Mouse (Mus musculus): Measurements from ENCODE around the gene Dlg4.

Dlg4 gene

DNA sequence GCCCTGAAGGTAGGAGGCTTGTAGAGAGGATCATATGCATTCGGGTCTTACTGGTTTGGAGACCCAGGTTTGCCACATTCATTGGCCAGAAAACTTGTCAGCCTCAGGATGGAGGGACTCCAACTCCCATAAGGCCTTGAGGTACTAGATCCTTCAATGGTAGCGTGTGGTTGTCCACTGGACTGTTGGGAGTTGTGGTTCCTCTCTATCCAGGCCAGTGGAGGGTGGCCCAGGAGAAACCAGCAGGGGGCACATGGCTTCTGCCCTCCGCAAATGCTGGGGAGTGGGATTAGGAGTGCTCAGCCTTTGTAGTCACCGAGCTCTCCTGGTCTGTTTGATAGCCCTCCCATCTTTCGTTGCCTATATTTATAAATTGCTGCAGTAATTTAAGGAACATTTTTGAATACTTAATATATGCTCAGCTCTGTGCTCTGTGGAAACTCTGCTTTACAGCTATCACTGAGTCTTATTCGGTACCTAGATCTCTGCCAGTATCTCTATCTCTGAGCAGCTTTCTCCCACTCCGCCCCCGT is 4.1 kb downstream of the Dlg4 start:
- DNase-seq, result peak; percentile 81 to 86

DNA sequence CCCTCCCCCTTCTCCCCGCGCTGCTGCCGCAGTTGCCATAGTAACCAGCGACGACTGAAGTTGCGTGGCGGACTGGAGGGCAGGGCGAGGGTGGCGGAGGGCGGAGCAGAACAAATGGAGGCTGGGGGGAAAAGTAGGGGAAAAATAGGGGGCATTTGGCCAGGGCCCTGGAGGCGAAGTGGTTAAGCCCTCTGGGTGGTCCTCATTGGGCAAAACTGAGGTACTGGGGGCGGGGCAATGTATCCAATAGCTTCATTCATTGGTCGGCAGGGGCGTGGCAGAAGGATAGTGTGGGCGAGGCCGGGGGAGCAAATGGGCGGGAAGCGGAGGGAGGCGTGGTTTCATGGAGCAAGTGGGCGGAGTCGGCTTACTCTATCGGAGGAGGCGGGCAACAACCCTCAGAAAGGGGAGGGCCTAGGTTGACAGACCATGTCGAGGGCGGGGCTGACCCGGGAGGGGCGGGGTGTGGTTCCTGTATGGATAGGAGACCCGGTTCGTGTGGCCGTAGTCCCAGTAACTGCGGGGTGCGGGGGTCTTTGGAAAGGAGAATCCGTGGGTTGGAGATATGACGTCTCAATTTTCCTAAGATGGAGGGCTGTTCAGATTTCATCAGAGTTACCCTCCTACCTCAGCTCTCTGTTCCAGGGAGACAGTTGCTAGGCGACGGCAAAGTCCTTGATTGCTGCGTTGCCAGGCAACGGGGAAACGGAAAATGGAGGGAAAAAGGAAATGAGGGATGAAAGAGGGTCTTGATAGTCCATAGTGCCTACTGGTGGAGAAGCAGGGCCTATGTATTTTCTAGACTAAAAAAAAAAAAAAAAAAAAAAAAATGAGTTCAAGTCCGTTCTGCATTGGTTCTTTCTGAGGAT is 4.8 kb downstream of the Dlg4 start:
- peak; percentile 97 to 98 for DNase-seq

DNA sequence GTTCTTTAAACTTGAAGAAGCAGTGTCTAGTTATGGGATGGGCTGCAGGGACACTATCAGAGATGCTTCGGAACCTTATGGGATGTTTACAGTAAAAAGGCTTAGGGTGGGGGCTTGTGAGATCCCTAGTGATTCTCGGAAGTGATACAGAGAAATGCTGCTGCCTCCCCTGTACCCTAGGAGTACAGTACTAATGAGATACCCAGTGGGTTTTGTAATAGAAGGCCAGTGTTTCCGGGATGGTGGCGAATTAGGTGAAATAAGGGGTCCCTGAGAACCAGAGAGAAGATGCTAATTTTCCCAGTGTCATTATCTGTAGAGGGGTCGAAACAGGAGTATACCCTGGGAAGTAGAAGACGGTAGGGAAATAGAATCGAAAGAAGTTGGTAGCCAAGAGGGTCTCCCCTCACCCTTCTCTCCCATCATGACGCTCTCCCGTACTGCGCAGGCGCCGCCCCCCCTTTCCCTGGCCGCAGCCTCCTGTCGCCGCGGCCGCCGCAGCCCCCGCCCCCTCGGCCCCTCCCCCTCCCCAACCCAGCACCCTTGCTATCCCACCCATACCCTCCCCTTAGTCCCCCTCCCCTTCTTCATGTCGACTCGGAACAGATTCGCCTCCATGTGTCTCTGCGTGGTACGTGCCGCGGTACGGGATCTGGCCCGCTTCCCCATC is 6.9 kb downstream of the Dlg4 start:
- DNase-seq, result no peak

DNA sequence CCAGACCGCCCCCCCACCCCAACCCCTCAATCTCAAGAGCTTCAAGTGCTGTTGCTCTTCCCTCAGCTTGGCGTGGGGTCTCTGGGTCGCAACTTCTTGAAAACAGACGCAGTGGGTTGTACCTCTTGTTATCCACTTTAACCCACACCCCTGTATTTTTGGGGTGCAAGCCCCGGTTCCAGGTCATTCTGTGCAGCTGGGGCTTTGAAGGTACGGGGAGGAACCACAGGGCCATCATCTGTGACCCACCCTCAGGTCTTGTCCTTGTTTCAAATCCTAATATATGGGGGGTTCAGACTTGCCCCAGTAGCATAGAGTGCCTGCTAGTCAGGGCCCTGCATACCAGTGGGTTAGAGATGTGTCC is 7.4 kb downstream of the Dlg4 start:
- no peak for DNase-seq

DNA sequence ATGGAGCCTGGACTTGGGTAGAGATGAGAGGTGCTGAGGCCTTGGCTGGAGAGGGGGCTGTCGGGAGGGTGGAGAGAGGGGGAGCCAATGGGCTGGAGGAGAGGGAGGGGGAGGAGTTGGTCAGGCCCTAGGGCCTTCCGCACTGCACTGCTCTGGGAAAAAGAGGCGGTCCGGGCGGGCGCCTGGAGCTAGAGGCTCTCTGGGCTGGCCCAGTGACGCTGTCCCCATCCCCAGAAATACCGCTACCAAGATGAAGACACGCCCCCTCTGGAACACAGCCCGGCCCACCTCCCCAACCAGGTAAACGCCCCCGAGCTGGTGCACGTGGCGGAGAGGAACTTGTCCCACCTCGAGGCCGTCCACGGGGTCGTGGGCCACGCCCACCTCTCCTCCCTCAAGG is 9.9 kb downstream of the Dlg4 start:
- DNase-seq, result peak; percentile 26 to 40

DNA sequence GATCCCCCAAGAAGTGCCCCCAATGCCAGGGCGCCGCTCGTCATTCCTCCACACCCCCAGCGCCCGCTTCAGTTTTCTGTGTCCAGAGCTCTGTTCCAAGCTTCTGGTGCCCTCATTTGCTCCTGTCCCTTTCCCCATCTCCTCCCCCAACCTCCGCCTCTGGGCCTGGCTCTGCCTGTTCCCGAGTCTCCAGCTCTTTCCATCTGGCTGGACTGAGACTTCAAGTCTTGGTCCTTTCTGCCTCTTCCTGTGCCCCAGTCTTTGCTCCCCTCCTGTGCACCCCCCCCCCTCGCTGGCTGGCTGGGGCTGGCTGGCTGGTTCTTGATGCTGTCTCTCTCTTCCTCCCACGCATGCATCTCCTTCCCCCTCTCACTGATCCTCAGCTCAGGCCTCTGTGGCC is 10.7 kb downstream of the Dlg4 start:
- no peak for DNase-seq

DNA sequence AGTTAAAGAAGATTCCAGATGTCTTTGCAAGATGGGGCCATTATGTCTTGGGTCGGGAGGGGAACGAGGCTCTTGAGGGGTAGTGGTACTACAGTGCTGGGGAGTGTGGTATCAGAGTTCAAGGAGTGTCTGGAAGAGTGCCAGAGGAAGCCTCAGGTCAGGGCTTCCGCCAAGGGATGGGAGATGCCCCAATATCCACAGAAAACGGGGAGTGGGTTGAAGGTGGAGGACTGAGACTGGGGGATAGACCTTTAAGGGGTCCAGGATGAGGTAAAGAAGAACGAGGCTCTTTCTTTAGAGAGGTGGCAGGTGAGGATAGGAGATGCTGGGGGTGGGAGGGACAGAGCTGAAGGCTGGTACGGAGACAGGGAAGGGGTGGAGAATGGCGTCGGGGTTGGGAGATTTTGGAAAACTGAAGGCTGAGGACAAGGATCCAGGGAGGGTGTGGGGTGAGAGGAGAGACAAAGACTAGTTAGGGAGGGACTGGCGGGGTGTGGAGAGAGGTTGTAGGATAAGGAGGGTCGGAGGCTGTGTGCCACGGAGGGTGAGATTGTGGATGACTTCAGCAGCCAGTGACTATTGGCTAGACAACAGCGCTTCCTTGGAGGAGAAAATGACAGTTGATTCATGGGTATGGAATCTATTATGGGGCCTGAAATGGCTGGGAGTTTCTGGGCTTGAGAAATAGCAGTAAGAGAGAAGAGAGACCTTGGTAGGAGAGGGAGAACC is 11.8 kb downstream of the Dlg4 start:
- no peak for DNase-seq

DNA sequence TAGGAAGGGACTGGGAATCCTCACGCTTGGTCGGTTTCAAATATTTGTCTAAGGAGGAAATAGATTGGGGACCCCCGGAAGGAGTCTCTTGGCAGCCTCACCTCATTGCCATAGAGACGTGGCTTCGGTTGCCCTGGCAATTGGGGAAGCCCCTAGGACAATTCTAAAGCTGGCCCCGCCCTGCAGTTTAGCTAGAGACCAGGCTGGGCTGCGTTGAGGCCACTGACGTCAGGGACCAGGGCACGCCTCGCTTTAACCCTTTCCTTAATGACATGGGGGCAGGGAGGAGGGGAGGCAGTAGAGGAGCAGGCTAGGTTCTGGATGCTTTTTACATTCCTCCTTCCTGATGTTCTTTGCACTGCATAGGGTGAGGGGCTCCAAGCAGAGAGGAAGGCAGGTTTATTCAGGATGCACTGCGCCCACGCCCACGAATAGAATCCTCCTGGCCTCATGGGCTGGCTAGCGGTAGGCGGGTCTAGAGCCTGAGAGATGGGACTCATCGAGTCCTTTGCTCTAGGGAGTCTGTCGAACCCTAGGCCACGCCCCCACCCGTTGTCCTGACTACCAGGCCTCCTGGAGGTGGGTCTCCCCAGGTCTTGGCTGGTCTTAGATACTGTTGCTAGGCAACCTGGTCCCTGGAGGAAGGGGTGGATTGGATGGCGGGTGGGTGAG is 12.5 kb downstream of the Dlg4 start:
- peak; percentile 23 to 47 for DNase-seq

DNA sequence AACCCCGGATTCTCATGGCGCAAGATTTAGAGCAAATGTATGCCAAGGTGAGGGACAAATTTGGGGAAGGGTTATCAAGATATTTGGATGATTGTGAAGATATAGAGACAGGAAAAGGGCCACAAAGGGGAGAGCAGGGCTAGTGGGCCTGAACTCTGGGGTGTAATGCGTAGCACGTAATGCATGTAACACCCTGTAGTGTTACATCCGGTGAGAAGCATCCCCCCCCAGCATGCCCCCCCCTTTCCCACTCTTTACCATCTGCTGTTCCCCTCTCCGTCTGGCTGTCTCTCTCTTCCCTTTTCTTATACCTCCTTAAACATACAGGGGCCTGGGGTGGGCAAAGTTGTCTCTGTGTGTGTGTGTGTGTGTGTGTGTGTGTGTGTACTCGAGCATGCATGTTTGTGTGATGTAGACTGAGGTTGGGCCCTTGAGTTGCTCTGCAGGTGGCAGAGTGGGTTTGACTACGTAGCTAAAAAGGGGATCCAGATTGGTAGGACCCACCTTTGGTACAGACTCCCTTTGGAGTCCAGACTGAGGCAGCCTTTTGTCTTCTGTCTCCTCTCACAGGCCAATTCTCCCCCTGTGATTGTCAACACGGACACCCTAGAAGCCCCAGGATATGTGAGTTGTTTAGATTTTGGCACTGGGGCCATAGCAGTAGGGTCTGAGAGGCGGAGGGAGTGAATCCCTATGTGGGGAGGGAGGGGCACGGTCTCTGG is 13.2 kb downstream of the Dlg4 start:
- DNase-seq, result no peak

DNA sequence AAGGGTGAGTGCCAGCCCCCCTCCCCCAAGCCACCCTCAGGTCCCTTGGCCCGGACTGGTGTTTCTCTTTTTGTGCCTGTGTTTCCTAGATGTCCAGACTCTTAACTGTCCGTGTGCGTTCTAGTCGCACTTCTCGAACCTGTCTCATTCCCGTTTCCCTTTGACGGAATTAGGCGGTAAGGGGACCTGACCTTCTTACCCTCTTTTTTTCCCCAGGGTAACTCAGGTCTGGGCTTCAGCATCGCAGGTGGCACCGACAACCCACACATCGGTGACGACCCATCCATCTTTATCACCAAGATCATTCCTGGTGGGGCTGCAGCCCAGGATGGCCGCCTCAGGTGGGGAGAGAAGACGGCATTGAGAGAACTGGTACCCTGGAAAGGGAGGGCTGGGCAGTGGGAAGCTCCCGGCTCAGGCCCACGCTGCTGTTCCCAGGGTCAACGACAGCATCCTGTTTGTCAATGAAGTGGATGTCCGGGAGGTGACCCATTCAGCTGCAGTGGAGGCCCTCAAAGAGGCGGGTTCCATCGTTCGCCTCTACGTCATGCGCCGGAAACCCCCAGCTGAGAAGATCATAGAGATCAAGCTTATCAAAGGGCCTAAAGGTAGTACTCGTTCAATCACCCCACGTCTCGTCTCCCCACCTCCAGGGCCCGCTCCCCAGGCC is 14.0 kb downstream of the Dlg4 start:
- no peak for DNase-seq

DNA sequence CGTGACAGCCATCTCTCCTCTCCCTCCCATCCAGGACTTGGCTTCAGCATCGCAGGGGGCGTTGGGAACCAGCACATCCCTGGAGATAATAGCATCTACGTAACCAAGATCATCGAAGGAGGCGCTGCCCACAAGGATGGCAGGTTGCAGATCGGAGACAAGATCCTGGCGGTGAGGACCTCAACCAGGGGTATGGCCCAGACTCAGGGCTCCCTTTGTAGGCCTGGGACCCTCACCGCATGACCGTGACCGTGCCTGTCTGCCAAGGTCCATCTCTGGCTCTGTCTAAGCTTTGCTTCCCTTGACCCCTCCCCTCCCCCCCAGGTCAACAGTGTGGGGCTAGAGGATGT is 14.6 kb downstream of the Dlg4 start:
- no peak for DNase-seq

DNA sequence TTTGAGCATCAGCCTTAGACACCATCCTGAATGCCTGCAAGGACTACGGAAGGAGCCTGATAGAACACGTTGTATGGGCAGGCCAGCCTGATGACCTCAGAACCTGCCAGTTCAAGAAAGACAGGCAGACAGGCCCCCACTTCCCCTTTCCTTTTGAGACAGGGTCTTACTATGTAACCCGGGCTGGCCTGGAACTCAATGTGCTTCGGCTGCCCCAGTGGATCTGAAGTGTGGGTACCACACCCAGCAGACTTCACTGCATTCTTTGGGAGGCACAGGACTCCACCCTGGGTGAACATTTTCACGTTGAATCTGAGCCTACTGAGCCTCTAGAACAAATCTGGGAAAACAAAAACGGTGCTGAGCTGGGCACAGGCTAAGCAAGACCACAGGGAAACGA is 21.4 kb downstream of the Dlg4 start:
- DNase-seq, result no peak

DNA sequence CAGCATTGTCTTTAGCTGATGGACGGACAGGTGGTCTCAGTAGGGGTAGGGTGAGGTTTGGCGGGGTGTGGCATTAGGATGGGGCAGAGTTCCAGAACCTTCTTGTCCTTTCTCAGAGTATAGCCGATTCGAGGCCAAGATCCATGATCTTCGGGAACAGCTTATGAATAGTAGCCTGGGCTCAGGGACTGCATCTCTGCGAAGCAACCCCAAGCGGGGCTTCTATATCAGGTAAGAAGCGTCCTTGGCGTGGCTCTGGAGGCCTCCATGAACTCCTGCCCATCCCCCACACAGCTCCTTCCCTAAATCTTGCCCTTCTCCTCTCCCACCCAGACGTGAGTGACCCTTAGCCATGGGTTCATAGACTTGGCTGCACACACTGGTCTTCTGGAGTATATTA is 22.9 kb downstream of the Dlg4 start:
- DNase-seq, result no peak

DNA sequence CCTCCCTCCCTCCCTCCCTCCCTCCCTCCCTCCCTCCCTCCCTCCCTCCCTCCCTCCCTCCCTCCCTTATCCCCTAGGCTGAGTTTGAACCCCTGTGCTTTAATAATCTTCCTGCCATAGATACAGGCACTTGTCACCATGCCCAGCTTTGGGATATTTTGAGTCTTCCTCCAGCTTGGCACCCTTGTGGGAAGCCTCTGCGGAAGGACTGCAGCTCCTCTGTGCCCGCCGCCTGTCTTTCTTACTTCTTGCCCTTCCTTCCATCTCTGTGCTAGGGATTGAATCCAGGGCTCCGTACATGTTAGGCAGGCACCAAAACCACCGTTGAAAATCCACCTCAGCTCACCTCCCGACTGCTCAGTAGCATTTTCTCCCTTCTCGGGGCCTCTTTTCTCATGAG is 23.4 kb downstream of the Dlg4 start:
- DNase-seq, result no peak

DNA sequence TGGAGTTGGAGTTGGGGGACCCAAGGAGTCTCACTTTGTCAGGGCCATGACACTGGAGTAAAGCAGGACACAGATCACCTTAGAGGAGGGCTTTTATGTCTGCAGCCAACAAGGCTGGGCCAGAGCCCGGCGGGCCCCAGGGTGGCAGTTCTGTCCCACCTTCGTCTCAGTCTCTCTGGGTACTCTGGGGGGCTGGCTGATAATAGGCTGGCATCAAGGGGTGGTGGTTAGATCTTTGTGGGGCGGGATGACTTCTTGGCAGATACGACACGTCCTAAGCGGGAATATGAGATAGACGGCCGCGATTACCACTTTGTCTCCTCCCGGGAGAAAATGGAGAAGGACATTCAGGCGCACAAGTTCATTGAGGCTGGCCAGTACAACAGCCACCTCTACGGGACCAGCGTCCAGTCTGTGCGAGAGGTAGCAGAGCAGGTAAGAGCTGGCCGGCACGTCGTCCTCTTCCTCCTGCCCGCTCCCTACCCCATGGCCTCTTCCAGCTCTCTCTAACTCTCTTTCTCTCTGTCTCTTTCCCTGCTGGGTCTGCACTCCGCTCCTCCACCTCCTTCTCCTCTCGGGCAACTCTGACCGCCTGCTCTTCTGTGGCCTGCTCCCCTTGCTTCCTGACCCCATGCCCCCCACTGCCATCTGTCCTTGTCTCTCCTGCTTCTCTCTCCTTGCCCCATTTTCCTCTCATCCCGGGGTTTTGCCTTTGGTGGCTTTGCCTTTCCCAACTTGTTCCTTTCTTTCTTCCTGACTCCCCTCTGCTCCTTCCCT is 25.8 kb downstream of the Dlg4 start:
- no peak for DNase-seq

DNA sequence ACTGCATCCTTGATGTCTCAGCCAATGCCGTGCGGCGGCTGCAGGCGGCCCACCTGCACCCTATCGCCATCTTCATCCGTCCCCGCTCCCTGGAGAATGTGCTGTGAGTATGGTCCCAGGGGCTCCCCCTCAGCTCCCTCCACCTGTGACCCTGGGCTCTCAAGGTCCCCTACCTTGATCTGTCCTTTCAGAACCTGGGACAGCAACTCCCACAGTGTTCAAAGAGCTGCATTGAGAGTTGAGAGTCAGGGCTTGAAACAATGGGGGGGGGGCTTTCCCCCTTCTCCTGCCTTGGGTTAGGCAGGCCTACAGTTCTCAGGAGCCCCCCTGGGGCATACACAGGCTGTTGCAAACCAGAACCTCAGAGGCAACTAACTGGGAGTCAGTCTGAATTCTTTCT is 26.9 kb downstream of the Dlg4 start:
- DNase-seq, result no peak

DNA sequence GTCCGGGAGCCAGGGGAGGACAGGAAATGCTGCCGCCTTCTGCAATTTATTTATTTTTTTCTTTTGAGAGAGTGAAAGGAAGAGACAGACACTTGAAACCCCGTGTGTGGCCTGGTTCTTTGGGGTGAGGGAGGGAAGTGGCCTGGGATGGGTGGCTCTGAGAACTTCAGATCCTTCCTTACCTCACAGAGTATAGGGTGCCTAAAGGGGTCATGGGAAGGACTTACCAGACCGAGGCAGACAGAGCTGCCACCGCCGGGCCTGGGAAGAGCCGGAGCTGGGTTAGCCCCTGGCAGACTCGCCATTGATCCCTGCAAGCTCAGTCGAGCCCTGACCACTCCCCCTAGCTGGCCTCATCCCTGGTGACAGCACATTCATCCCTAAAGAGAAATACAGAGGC is 28.7 kb downstream of the Dlg4 start:
- no peak for DNase-seq

DNA sequence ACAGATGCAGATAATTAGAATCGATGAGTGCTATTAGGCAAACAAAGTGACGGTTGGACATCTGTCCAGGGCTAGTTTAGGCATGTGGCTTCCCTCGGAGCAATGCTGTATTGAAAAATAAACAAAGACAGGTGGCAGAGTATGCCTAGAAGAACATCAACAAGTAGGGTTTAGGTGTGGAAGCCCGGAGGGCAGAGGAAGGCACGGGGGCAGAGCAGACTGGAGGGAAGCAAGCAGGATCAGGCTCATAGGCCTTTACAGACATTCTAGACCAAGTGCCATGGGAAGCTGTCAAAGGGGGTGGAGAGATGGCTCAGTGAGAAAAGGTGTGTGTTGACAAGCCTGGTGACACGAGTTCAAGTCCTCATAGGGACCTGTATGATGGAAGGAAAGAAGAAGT is 32.6 kb downstream of the Dlg4 start:
- DNase-seq, result no peak

DNA sequence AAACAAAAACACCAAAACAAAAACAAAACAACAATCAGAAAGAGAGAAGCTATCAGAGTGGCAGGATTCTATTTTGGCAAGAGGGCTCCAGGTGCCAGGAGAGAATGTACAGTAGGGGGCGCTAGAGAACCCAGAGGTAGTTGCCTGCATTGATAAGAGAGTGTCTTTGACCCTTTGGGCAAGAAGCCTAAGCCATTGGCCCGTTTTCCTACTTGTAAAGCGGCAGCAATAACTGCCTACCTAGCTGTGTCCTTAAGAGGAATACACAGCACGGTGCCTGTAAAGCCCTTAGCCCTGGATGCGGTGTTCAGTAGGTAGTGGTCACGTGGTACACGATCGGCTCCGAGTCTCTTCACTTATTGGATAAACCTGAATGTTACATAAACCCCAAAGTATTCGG is 33.1 kb downstream of the Dlg4 start:
- DNase-seq, result peak in 1 of 2 experiments; percentile 36

DNA sequence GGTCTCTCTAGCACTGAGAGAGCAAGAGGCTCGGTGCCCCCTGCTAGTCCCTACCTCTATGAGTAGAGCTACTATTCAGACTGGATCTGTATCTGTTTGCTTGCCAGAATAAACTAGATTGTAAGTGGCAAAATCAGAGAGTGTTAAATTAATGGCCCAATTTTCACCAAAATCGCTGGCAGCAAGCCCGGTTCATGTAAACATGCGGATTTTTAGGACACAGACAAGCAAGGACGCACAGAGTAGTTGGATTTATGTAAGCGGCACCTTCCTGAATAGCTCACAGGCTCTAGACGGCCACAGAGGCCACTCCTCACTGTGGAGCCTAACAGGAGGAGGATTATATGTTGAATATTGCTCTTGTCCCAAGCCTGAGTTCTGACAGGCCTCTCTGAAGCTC is 36.4 kb downstream of the Dlg4 start:
- DNase-seq, result no peak
